Mouse (Mus musculus) midbrain, embryonic 13.5 days (tissue): ENCODE data around the gene Trio. TPM values are rescaled to one million over a fixed set of nuclear protein-coding genes. Genes with fewer than 3 reads are reported as not detected.

Experiments
- ATAC-seq: fragments of 200-750 bp; cut with Nextera tagmentation; 2 replicates; pipeline ENCODE4 v1.8.0; 2017; ENCODE audit warnings: mild to moderate bottlenecking, moderate TSS enrichment, moderate library complexity
- H3K27ac ChIP-seq: fragments of 300-500 bp; sonication (generic); 2 replicates; pipeline ENCODE4 v1.5.1; 2015; ENCODE audit warnings: inconsistent platforms, mild to moderate bottlenecking, moderate library complexity
- H3K27me3 ChIP-seq: fragments of 300-500 bp; sonication (generic); 2 replicates; pipeline ENCODE4 v1.6.1; 2015; ENCODE audit warnings: mild to moderate bottlenecking, inconsistent platforms
- H3K36me3 ChIP-seq: fragments of 300-500 bp; sonication (generic); 2 replicates; pipeline ENCODE4 v1.6.1; 2015; ENCODE audit warnings: mild to moderate bottlenecking, inconsistent platforms
- H3K4me1 ChIP-seq: fragments of 300-500 bp; sonication (generic); replicated peaks from 2 replicates; pipeline ENCODE4 v1.6.1; 2015; ENCODE audit warnings: inconsistent platforms
- H3K4me2 ChIP-seq: fragments of 300-500 bp; sonication (generic); replicated peaks from 2 replicates; pipeline ENCODE4 v1.6.1; 2015; ENCODE audit warnings: moderate library complexity, mild to moderate bottlenecking, inconsistent platforms
- H3K4me3 ChIP-seq: fragments of 300-500 bp; sonication (generic); replicated peaks from 2 replicates; pipeline ENCODE4 v1.5.1; 2015; ENCODE audit warnings: mild to moderate bottlenecking, inconsistent platforms
- H3K9ac ChIP-seq: fragments of 300-500 bp; sonication (generic); replicated peaks from 2 replicates; pipeline ENCODE4 v1.6.1; 2015; ENCODE audit warnings: mild to moderate bottlenecking, inconsistent platforms
- H3K9me3 ChIP-seq: fragments of 300-500 bp; sonication (generic); 2 replicates; pipeline ENCODE4 v1.6.1; 2016; ENCODE audit warnings: mild to moderate bottlenecking, inconsistent platforms
- WGBS: fragments of 180-500 bp; shearing (Covaris S2); methylation state at CpG from one replicate; pipeline ENCODE4 v1.1.7; 2015; 5-methylcytosine and 5-hydroxymethylcytosine counted together
- polyA plus RNA-seq: library from polyadenylated mRNA; unstranded; fragments of >200 nt; fragmentation: Nextera tagmentation; extraction: Ambion mirVana; gene quantifications from 2 replicates; pipeline ENCODE4 v1.2.1, GENCODE M21; 2015

Gene Trio
- polyA plus RNA-seq, 1 experiment from 2014 or later: 37.9 TPM

DNA sequence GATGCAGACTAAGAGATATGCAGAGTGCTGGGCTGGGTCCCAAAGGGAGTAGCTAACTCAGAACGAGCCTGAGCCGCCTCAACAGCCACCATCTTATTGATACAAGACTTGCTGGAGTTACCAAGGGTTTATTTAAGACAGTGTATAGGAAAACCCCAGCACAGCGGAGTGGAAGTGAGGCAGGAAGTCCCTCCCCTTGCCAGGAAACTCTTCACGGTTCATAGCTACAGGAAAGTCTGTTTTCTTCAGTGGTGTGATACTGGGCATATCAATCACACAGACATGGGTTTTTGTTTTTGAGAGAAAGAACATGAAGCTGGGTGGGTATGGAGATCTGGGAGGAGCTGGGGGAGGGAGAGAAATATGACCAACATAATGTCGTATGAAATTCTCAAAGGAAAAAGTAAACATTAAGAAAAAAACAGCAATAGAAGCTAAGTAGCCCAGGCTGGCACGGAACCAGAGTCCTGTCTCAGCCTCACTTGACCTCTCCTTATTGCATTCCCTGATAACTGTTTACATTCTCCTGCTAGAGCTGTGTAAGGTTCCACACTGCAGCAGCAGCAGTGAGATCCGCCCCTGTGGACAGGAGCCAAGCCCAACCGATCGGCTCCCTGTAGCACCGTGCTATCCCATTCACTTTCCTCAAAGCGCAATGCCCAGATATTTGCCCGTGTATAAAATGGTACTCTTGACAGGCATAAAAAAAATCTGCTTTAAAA is 240.2 kb downstream of the Trio start:
- ATAC-seq: no peak

DNA sequence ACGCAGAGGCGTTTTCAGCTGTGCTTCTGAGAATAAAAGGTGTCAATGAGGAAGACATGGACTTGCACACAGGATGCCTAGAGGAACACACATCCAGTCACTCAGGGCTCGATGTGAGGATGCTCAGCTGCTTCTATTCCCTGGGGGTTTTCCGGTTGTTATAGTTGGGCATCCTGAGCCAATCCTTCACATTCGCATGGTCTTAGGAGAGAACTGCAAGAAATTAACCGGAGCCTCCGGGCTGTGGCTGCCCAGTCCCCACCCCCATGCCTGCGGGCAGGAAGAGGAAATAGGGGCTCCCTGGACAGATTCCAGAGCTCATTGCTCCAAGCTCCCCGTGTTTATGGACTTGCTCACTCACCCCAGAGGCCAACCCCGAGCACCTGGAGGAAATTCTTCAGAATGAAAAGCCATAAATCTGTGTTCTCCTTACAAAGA is 241.5 kb downstream of the Trio start:
- Histone ChIP-seq H3K27me3 (no peaks in the 10 kb centered on the region), H3K9me3 (no peaks in the 10 kb centered on the region), H3K4me2 (peak overlapping the region; percentile 11), H3K9ac (0 out of 2 replicates have a peak overlapping the region, but pooled peaks have one; percentile 50), H3K27ac (peak overlapping the region; percentile 86), H3K4me1 (peaks cover 100% of the 10 kb centered on the region), H3K36me3 (no peaks in the 10 kb centered on the region), H3K4me3 (no peak overlapping the region)
- no peak for ATAC-seq
- WGBS: 36% methylated on average over 10 of the region's 10 CpGs

More for the DNA sequence above, 240.2 kb downstream of the Trio start:
- H3K36me3 ChIP-seq: no peaks in the 10 kb centered on the region
- H3K9ac ChIP-seq: no peak overlapping the region
- H3K4me2 ChIP-seq: no peak overlapping the region
- H3K27ac ChIP-seq: peak overlapping the region; percentile 86
- no peaks in the 10 kb centered on the region for H3K27me3 ChIP-seq
- H3K9me3 ChIP-seq: no peaks in the 10 kb centered on the region
- H3K4me1 ChIP-seq: peaks cover 99% of the 10 kb centered on the region
- 69% methylated on average over 12 of the region's 12 CpGs for WGBS
- no peak overlapping the region for H3K4me3 ChIP-seq

DNA sequence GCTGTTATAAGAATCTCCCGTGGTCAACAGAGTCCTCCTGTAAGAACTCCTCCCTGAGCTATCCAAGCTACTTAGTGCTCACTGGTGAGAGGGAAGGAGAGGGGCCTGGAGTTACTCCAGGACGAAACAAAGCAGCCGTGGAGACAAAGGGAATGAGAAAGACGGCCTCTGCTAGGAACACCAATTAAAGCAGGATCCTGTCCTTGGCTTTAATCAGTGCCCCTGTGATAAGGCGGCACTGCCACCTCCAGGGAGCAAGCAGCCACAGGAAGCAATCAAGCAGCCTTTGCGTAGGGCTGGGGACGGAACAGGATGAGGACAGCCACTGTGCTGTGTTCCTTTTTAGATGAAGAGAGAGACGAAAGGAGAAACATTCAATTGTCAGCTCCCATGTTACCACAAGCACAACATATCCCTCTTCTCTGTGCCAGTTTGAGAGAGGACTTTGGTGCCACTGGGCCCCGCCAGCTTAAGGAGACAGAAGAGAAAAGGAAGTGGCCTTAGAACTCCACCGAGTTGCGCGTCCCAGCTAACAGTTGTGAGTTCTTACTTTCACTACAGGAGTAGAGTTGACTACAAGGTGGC is 242.0 kb downstream of the Trio start:
- Histone ChIP-seq H3K9me3 (no peaks in the 10 kb centered on the region), H3K36me3 (no peaks in the 10 kb centered on the region), H3K27ac (peak overlapping the region; percentile 86), H3K9ac (peak overlapping the region; percentile 50; the same call in 1 of the 2 replicates), H3K4me2 (peak overlapping the region; percentile 18; the same call in 1 of the 2 replicates), H3K27me3 (no peaks in the 10 kb centered on the region), H3K4me1 (peaks cover 100% of the 10 kb centered on the region), H3K4me3 (no peak overlapping the region)
- 29% methylated on average over 12 of the region's 12 CpGs for WGBS
- ATAC-seq: peak; percentile 53

DNA sequence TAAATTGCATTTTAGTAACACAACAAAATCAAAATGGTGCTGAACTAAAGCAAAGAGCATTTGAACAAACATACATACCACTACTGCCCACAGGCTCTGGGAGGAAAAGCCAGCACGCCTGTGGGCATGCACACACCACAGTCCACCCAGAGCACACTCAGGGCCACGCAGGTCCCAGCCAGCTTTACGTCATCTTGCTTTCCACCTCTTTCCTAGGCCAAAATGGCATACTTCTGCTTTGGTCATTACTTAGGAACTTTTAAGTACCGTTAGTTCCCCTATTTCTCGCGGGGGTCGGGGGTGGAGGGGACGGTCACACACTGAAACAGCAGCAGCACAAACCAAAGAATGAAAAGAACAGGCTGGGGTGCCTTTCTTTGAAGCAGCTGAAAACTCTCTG is 242.6 kb downstream of the Trio start:
- Histone ChIP-seq H3K4me3 (no peak overlapping the region), H3K27ac (peak overlapping the region; percentile 86), H3K36me3 (no peaks in the 10 kb centered on the region), H3K9me3 (no peaks in the 10 kb centered on the region), H3K4me1 (peaks cover 100% of the 10 kb centered on the region), H3K9ac (peak overlapping the region; percentile 50; the same call in 1 of the 2 replicates), H3K4me2 (peak overlapping the region; percentile 18; the same call in 1 of the 2 replicates), H3K27me3 (no peaks in the 10 kb centered on the region)
- WGBS: 29% methylated on average over 8 of the region's 8 CpGs
- no peak for ATAC-seq

DNA sequence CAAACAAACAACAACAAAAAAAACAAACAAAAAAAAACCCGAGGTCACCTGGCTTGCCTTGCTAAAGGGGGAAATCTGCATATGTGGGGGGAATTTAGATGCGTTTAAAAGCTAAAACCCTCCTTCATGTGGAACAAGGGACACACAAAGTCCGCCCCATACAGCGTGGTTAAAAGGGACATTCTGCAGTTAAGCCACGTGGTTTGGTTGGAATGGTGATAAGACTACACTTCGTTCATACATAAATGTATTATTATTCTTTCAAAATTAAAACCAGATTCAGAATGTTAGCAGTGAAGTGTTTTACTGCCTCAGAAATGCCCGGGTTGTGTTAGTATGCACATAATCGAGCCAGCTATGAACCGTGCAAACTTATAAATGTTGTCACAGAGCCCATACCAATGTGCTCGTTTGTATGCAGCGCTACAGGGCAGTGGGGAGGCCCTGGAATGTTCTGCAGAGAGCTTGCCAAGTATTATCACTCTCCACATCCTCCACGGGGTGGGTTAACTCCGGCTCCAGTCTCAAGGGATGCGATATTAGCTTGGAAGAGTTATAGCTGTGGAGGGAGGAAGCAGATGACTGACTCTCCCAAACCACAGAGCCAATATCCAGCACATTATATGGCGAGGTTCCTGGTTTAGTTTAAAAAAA is 243.1 kb downstream of the Trio start:
- H3K4me2 ChIP-seq: no peak overlapping the region

DNA sequence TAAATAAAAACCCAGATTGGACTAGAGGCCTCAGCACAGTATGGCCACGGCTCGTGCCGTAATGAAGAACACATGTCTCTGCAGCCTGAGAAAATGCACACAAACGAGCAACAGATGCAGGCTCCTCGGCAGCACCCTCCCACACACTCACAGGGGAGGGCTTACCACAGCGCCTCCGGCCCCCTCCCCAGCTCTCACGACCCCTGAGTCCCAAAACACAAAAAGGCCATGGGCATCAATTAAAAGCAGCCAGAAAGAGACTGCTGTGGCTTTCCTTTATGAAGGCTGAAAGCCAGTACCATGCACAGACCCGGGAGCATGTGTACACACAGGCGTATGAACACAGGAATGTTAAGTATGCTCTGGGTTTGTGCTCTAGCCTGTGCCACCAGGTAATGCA is 245.8 kb downstream of the Trio start:
- H3K4me1 ChIP-seq: peaks cover 89% of the 10 kb centered on the region
- peak overlapping the region; percentile 70 for H3K27ac ChIP-seq
- no peak overlapping the region; the same call in 1 of the 2 replicates for H3K9ac ChIP-seq
- H3K27me3 ChIP-seq: no peaks in the 10 kb centered on the region
- H3K4me3 ChIP-seq: no peak overlapping the region
- no peaks in the 10 kb centered on the region for H3K9me3 ChIP-seq
- no peak overlapping the region for H3K4me2 ChIP-seq
- peak; percentile 28 for ATAC-seq
- H3K36me3 ChIP-seq: no peaks in the 10 kb centered on the region
- WGBS: 22% methylated on average over 10 of the region's 10 CpGs

More for the DNA sequence above, 243.1 kb downstream of the Trio start:
- H3K4me1 ChIP-seq: peaks cover 100% of the 10 kb centered on the region
- no peaks in the 10 kb centered on the region for H3K27me3 ChIP-seq
- H3K9ac ChIP-seq: no peak overlapping the region
- 44% methylated on average over 15 of the region's 15 CpGs for WGBS
- no peaks in the 10 kb centered on the region for H3K9me3 ChIP-seq
- H3K4me3 ChIP-seq: no peak overlapping the region
- H3K36me3 ChIP-seq: no peaks in the 10 kb centered on the region
- peak; percentile 54 for ATAC-seq
- peak overlapping the region; percentile 86 for H3K27ac ChIP-seq

DNA sequence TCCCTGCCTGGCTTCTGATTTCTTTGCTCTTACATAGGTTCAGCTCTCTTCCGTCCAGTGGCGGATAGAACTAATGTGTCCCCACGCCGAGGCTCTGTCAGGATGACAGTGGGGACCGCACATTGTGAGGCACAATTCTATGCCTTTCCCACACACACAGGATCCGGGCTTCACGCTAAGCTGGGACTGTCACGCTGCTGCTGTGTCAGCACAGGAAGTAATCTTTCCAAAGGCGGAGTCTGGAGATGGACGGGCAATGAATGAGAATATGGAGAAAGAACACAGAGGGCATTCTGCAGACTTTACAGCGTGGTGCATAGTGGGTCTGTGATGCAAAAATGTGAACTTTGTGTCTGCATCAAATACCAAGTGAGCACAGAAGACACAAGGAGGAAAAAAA is 246.2 kb downstream of the Trio start:
- H3K4me1 ChIP-seq: peaks cover 86% of the 10 kb centered on the region
- H3K9ac ChIP-seq: no peak overlapping the region; the same call in 1 of the 2 replicates
- H3K27ac ChIP-seq: peak overlapping the region; percentile 70
- H3K27me3 ChIP-seq: no peaks in the 10 kb centered on the region
- H3K36me3 ChIP-seq: no peaks in the 10 kb centered on the region
- ATAC-seq: no peak
- no peak overlapping the region for H3K4me2 ChIP-seq
- WGBS: 37% methylated on average over 11 of the region's 11 CpGs
- no peaks in the 10 kb centered on the region for H3K9me3 ChIP-seq
- no peak overlapping the region for H3K4me3 ChIP-seq

DNA sequence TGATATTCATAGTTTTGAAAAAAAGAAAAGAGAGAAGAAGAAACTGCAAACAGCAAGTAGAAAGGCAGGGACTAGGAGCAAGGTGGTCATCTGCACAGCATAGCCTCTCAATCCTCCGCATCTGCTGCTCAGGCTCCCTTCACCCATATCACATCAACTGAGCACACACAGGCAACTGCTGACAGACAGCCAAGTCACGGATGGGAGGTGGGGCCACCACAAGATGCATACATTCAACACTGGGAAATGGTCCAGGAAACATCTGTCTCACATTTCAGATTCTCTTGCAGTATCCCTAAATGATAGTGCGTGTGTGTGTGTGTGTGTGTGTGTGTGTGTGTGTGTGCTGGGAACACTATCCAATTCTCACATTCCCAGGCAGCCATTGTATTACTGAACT is 247.4 kb downstream of the Trio start:
- Histone ChIP-seq H3K36me3 (peaks cover 10% of the 10 kb centered on the region), H3K27ac (peak overlapping the region; percentile 70), H3K9ac (0 out of 2 replicates have a peak overlapping the region, but pooled peaks have one; percentile 36), H3K27me3 (no peaks in the 10 kb centered on the region), H3K4me2 (no peak overlapping the region), H3K9me3 (no peaks in the 10 kb centered on the region), H3K4me1 (peaks cover 75% of the 10 kb centered on the region), H3K4me3 (no peak overlapping the region)
- 39% methylated on average over 3 of the region's 3 CpGs for WGBS
- peak; percentile 43; the same call in 1 of the 2 replicates for ATAC-seq

DNA sequence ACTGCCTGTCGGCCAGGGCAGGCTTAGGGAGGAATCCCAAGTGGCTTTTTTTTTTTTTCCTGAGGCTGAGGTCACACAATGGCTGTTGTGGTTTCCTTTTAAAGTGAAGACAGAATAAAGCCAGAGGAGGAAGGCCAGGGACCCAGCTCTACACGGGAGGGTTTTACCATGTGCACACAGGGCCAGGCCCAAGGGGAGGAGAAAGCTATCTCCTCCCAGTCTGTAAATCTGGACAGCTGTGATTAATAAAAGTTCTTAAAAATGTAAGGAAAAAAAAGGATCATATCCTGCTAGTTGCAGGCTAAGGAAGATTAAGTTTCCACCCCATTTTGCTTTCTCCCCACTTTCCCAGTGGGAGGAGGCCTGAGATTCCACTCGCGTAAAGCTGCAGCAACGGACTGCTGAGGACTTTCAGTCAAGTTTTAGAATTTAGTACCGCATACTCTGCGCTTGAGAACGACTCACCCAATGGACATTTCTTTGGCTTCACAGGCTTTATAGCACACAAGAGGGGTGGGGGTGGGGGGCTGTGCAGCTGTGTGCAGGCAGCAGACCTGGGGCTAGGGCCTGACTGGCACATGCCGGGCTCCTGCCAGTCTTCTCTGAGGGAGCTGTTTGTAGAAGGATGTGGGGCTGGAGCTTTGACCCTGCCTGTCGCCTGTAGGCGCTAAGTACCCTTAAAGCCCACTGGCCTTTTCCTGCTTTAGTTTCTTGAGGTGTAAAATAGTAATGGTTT is 248.0 kb downstream of the Trio start:
- H3K4me1 ChIP-seq: peaks cover 68% of the 10 kb centered on the region
- H3K27me3 ChIP-seq: no peaks in the 10 kb centered on the region
- no peak overlapping the region for H3K4me2 ChIP-seq
- 22% methylated on average over 11 of the region's 11 CpGs for WGBS
- H3K36me3 ChIP-seq: peaks cover 15% of the 10 kb centered on the region
- H3K4me3 ChIP-seq: no peak overlapping the region
- no peaks in the 10 kb centered on the region for H3K9me3 ChIP-seq
- no peak for ATAC-seq
- H3K9ac ChIP-seq: 0 out of 2 replicates have a peak overlapping the region, but pooled peaks have one; percentile 36
- peak overlapping the region; percentile 70 for H3K27ac ChIP-seq

DNA sequence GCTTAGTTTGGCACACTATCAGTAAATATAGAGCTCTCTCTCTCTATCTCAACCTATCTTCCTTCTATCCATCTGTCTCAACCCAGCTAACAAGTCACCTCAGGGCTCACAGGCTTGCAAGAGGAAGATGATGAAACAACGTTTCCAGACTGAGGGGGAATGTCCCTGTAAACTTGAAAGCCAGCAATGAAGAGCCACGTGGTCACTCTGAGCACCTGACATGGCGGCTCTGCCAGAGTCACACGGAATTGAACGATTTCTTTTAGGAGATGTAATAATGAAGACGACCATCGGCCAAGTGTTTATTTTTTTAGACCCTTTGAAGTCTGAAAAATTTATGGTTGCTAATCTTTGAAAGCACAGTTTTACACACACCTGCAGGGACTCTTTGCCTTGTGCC is 251.2 kb downstream of the Trio start:
- Histone ChIP-seq H3K4me2 (no peak overlapping the region), H3K27ac (no peak overlapping the region), H3K4me3 (no peak overlapping the region), H3K36me3 (peaks cover 34% of the 10 kb centered on the region), H3K9me3 (no peaks in the 10 kb centered on the region), H3K9ac (no peak overlapping the region), H3K4me1 (peaks cover 57% of the 10 kb centered on the region), H3K27me3 (no peaks in the 10 kb centered on the region)
- no peak for ATAC-seq
- WGBS: 84% methylated on average over 7 of the region's 7 CpGs

DNA sequence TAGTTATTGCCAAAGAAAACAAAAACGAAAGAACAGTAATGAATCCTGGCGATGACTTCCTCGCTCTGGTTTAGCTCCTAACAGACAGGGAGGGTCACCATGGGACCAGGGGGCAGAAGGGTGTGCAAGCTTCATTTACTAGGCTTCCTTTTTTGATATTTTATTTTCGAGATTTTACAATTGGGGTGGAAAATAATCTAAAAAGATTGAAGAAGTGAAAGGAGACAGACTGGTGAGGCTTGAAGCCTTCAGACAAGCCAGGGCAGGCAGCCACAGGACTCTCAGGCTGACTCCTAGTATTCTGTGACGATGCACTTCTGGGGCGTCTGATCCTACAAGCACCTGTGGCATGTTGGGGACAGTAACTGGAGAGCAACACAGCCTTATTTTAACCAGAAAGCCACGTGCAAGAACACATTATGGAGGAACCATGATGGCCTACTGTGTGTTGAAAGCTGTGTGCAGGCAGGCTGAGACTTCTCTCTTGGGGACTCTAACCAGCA is 253.5 kb downstream of the Trio start:
- 90% methylated on average over 7 of the region's 7 CpGs for WGBS
- peaks cover 54% of the 10 kb centered on the region for H3K36me3 ChIP-seq
- no peak overlapping the region for H3K27ac ChIP-seq
- no peaks in the 10 kb centered on the region for H3K27me3 ChIP-seq
- no peak overlapping the region for H3K4me3 ChIP-seq
- H3K4me2 ChIP-seq: no peak overlapping the region
- H3K4me1 ChIP-seq: peaks cover 36% of the 10 kb centered on the region
- no peak overlapping the region for H3K9ac ChIP-seq
- no peaks in the 10 kb centered on the region for H3K9me3 ChIP-seq
- no peak for ATAC-seq
